Mouse (Mus musculus) pancreas, adult 10 weeks (tissue): Measurements from ENCODE around the gene Cldn8. TPM values are rescaled to one million over a fixed set of nuclear protein-coding genes. Genes with fewer than 3 reads are reported as not detected.

ENCODE experiments used
- polyA plus RNA-seq: library from polyadenylated mRNA; stranded (reverse); fragments of 350-450 nt; fragmentation: Illumina TruSeq; extraction: RNeasy Lipid Tissue Mini Kit (QIAGEN cat#74804); gene quantifications from one replicate; pipeline ENCODE4 v1.2.3, GENCODE M21; 2015; ENCODE audit warnings: low read depth, low replicate concordance; ENCODE audit not compliant: insufficient read depth

Cldn8 gene
- 2.2 TPM for polyA plus RNA-seq

DNA sequence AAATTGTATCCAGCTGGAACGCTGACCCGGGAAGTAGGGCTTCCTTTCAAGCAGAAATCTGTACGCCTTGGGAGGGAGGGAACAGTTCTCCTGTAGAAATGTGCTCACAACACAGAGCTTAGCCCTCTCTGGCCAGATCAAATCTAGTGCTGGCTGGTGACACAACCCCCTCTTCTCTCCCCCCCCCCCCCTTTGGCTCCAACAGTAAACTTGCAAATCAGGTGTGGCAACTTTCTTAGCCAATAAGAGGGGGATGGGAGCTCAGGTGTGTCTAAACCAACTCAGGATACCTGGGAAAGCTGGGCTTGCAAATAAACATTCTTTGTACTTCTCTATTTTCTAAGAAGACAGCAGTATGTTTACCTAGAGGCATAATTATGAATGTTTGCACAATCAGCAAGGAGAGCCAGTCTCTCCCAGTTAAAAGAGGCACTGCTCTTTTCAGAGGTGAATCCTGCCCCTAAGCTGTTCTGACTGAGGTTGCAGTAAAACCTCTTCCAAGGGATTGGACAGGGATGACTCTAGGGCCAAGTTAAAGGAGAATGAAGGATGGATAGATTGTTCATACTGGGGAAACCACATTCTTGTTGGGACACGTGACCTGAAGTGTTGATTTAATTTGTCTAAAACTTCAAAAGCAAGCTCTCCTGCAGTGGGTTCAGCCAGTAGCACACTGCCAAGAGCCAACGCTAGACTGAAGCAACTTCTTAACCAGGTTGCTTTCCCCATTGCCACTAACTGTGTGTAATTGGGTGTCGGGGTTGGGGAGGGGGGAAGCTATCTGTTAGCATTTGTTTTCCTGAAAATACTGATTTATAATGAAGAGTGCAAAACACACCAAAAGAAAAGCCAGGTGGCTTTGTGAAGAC lies at the start of gene Cldn8:
Gene Cldn8, minus strand, starts transcription at position 139 of the 869 bp plus-strand sequence.

DNA sequence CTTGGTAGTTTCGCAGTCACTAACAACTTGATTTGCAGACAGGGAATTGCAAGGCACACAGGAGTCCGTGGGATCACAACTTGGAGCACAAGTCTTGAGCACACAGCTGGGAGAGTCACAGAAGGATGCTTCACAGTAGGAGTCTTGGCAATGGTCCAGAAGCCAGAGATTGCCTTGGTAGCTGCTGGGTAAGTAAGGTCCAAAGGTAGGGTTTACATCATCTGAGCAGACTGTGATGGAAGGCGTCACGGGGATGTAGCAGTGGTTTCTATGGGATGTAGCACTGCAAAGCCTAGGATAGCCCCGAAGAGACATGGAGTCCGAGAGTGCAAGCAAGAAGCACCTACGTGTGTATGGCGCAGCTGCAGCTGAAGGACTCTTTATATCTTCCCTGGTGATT lies 48.9 kb upstream of the Cldn8 start, which contains the start of gene Krtap24-1:
Gene Krtap24-1, minus strand, starts transcription at position 358 of the 400 bp plus-strand sequence.

Other genes starting within 250 kb of the Cldn8 start
- not detected for gene Cldn17, start 56.2 kb downstream of the Cldn8 start, polyA plus RNA-seq
- gene Krtap24-1, start 49.1 kb upstream of the Cldn8 start, polyA plus RNA-seq: not detected
- not detected for gene 2310079G19Rik, start 64.5 kb upstream of the Cldn8 start, polyA plus RNA-seq
- gene Krtap26-1, start 84.6 kb upstream of the Cldn8 start, polyA plus RNA-seq: not detected
- gene Krtap27-1, start 108.5 kb upstream of the Cldn8 start, polyA plus RNA-seq: not detected
- gene 2310061N02Rik, start 144.8 kb upstream of the Cldn8 start, polyA plus RNA-seq: not detected
- gene Krtap13-1, start 165.7 kb upstream of the Cldn8 start, polyA plus RNA-seq: not detected
- not detected for gene Krtap13, start 188.5 kb upstream of the Cldn8 start, polyA plus RNA-seq
- gene 2310034C09Rik, start 195.7 kb upstream of the Cldn8 start, polyA plus RNA-seq: not detected
- not detected for gene 2310057N15Rik, start 211.0 kb upstream of the Cldn8 start, polyA plus RNA-seq
- not detected for gene Gm5965, start 214.7 kb upstream of the Cldn8 start, polyA plus RNA-seq
- not detected for gene Gm20741, start 249.0 kb upstream of the Cldn8 start, polyA plus RNA-seq